In genomic region chr1:150748783-150749182, GRCm38 (mm10) we compare ENCODE assay signal across 30 mouse cellular contexts.
"Had no signal": no experiment of that assay in that cellular context is flagged by ENCODE, and none has a peak within 500 bp of the region (broad histone marks: within the 10 kb centered on the region; RNA-seq: fewer than 3 reads in every experiment).

No protein-coding gene starts in this region.

- H3K4me3 ChIP-seq: left cerebral cortex, adult 2 months; limb, embryonic 10.5 days; limb, embryonic 12.5 days; limb, embryonic 13.5 days; limb, embryonic 15.5 days; liver, embryonic 12.5 days; liver, embryonic 13.5 days; liver, embryonic 15.5 days; lung, embryonic 15.5 days; megakaryocyte, embryonic 14.5 days; midbrain, embryonic 10.5 days; midbrain, embryonic 12.5 days; midbrain, embryonic 15.5 days; myocyte; neural tube, embryonic 12.5 days had no signal

- H3K9ac ChIP-seq: limb, embryonic 12.5 days; limb, embryonic 13.5 days; limb, embryonic 15.5 days; liver, embryonic 12.5 days; liver, embryonic 13.5 days; liver, embryonic 14.5 days; liver, embryonic 15.5 days; liver, postnatal 0 days; lung, embryonic 15.5 days; midbrain, embryonic 12.5 days; midbrain, embryonic 15.5 days; neural tube, embryonic 12.5 days had no signal

- H3K27ac ChIP-seq: left cerebral cortex, adult 2 months; limb, embryonic 10.5 days; limb, embryonic 12.5 days; limb, embryonic 13.5 days; limb, embryonic 15.5 days; liver, embryonic 12.5 days; liver, embryonic 13.5 days; liver, embryonic 14.5 days; liver, embryonic 15.5 days; lung, embryonic 15.5 days; macrophage; midbrain, embryonic 10.5 days; midbrain, embryonic 12.5 days; midbrain, embryonic 15.5 days; neural tube, embryonic 12.5 days had no signal

- H3K36me3 ChIP-seq: liver, embryonic 12.5 days; liver, embryonic 13.5 days; liver, embryonic 15.5 days; lung, embryonic 15.5 days; midbrain, embryonic 10.5 days; midbrain, embryonic 12.5 days; midbrain, embryonic 15.5 days; neural tube, embryonic 12.5 days had no signal

- H3K4me1 ChIP-seq: limb, embryonic 15.5 days; liver, embryonic 12.5 days; liver, embryonic 13.5 days; liver, embryonic 15.5 days; lung, embryonic 15.5 days; megakaryocyte, embryonic 14.5 days; midbrain, embryonic 10.5 days; midbrain, embryonic 12.5 days; midbrain, embryonic 15.5 days; neural tube, embryonic 12.5 days had no signal

- ATAC-seq: liver, embryonic 12.5 days; liver, postnatal 0 days; lung, postnatal 0 days; midbrain, embryonic 15.5 days; midbrain, embryonic 16.5 days had no signal

- H3K4me2 ChIP-seq: limb, embryonic 12.5 days; limb, embryonic 13.5 days; limb, embryonic 15.5 days; liver, embryonic 11.5 days; liver, embryonic 12.5 days; liver, embryonic 13.5 days; liver, embryonic 15.5 days; lung, embryonic 15.5 days; midbrain, embryonic 12.5 days; midbrain, embryonic 15.5 days; neural tube, embryonic 12.5 days had no signal

- DNase-seq: left cerebral cortex, postnatal 4 days; liver; liver, embryonic 13.5 days; liver, postnatal 0 days; lung, adult 18-20 months; lung, adult 2 months; lung, postnatal 10 days; lung, postnatal 14 days; lung, postnatal 36 days; lung, postnatal 4 days; midbrain, embryonic 14.5 days had no signal

- H3K9me3 ChIP-seq: limb, embryonic 10.5 days; limb, embryonic 12.5 days; limb, embryonic 13.5 days; limb, embryonic 15.5 days; liver, embryonic 12.5 days; liver, embryonic 13.5 days; liver, embryonic 15.5 days; lung, embryonic 15.5 days; midbrain, embryonic 10.5 days; midbrain, embryonic 12.5 days; midbrain, embryonic 15.5 days; neural tube, embryonic 12.5 days had no signal

- H3K27me3 ChIP-seq: limb, embryonic 12.5 days; limb, embryonic 13.5 days; limb, embryonic 15.5 days; liver, embryonic 12.5 days; liver, embryonic 13.5 days; liver, embryonic 15.5 days; lung, embryonic 15.5 days; megakaryocyte, embryonic 14.5 days; midbrain, embryonic 12.5 days; midbrain, embryonic 15.5 days; neural tube, embryonic 12.5 days had no signal
